Mouse (Mus musculus) bone marrow macrophage, adult 2 months (primary cell): ENCODE results near the gene Mprip. TPM values are rescaled to one million over a fixed set of nuclear protein-coding genes. Genes with fewer than 3 reads are reported as not detected.

Source experiments
- H3K27ac ChIP-seq: 2 replicates; pipeline ENCODE4 v1.5.1; 2012; ENCODE audit warnings: low read depth, low read length; ENCODE audit not compliant: insufficient read depth
- H3K4me1 ChIP-seq: 2 replicates; pipeline ENCODE4 v1.6.1; 2012; ENCODE audit warnings: low read length; ENCODE audit not compliant: control insufficient read depth, insufficient read depth
- H3K4me3 ChIP-seq: 2 replicates; pipeline ENCODE4 v1.5.1; 2012; ENCODE audit warnings: mild to moderate bottlenecking, low read length, moderate library complexity; ENCODE audit not compliant: insufficient read depth
- CTCF ChIP-seq: IDR thresholded peaks from 2 replicates; pipeline ENCODE4 v1.5.1; 2012; ENCODE audit warnings: low read depth, mild to moderate bottlenecking, low read length, moderate library complexity
- POLR2A ChIP-seq: IDR thresholded peaks from 2 replicates; pipeline ENCODE4 v1.6.1; 2012; ENCODE audit warnings: mild to moderate bottlenecking, low read depth, low read length, borderline replicate concordance
- polyA plus RNA-seq: library from polyadenylated mRNA; stranded (reverse); fragments of >200 nt; gene quantifications from 2 replicates; pipeline ENCODE4 v1.2.4, GENCODE M21; 2012; ENCODE audit not compliant: missing spikeins, insufficient read depth, insufficient read length

Mprip gene
- polyA plus RNA-seq, 1 experiment = 55.9 TPM

- H3K4me3 ChIP-seq = no peak overlapping the region
- TF ChIP-seq POLR2A (no peak), CTCF (no peak)
- H3K27ac ChIP-seq = no peak overlapping the region
- H3K4me1 ChIP-seq = 0 out of 2 replicates have a peak, but pooled peaks cover 6% of the 10 kb centered on the region
Measured at GRCm38 (mm10) chr11:59756351-59756750, 95.2 kb downstream of the Mprip start.

- Histone ChIP-seq H3K4me1 (0 out of 2 replicates have a peak, but pooled peaks cover 6% of the 10 kb centered on the region), H3K4me3 (no peak overlapping the region), H3K27ac (no peak overlapping the region)
- no peak for TF ChIP-seq POLR2A
- no peak for TF ChIP-seq CTCF
Measured at GRCm38 (mm10) chr11:59758191-59758985, 97.3 kb downstream of the Mprip start.

GRCm38 (mm10) chr11:59759178-59759577 lies 98.1 kb downstream of the Mprip start:
- no peak overlapping the region for H3K27ac ChIP-seq
- H3K4me1 ChIP-seq = 0 out of 2 replicates have a peak, but pooled peaks cover 6% of the 10 kb centered on the region
- TF ChIP-seq POLR2A (no peak), CTCF (no peak)
- no peak overlapping the region for H3K4me3 ChIP-seq

- H3K4me1 ChIP-seq = 0 out of 2 replicates have a peak, but pooled peaks cover 6% of the 10 kb centered on the region
- no peak overlapping the region for H3K27ac ChIP-seq
- TF ChIP-seq CTCF (no peak), POLR2A (no peak)
- H3K4me3 ChIP-seq = no peak overlapping the region
Measured at GRCm38 (mm10) chr11:59759626-59760025, 98.5 kb downstream of the Mprip start.

GRCm38 (mm10) chr11:59760796-59761195 lies 99.7 kb downstream of the Mprip start:
- TF ChIP-seq CTCF (no peak), POLR2A (no peak)
- H3K4me1 ChIP-seq = 0 out of 2 replicates have a peak, but pooled peaks cover 6% of the 10 kb centered on the region

GRCm38 (mm10) chr11:59769307-59769706 lies 108.2 kb downstream of the Mprip start:
- H3K4me1 ChIP-seq = peaks cover 3% of the 10 kb centered on the region
- no peak overlapping the region for H3K4me3 ChIP-seq
- no peak for TF ChIP-seq CTCF
- TF ChIP-seq POLR2A = no peak
- no peak overlapping the region for H3K27ac ChIP-seq

More at GRCm38 (mm10) chr11:59760796-59761195, 99.7 kb downstream of the Mprip start:
- Histone ChIP-seq H3K27ac (no peak overlapping the region), H3K4me3 (no peak overlapping the region)

- Histone ChIP-seq H3K4me1 (peaks cover 6% of the 10 kb centered on the region), H3K4me3 (no peak overlapping the region), H3K27ac (no peak overlapping the region)
- TF ChIP-seq CTCF (no peak), POLR2A (no peak)
Measured at GRCm38 (mm10) chr11:59769738-59770137, 108.6 kb downstream of the Mprip start.

GRCm38 (mm10) chr11:59770753-59771152 lies 109.6 kb downstream of the Mprip start:
- Histone ChIP-seq H3K27ac (no peak overlapping the region), H3K4me3 (no peak overlapping the region), H3K4me1 (peaks cover 6% of the 10 kb centered on the region)
- TF ChIP-seq POLR2A = no peak
- no peak for TF ChIP-seq CTCF

- Histone ChIP-seq H3K27ac (no peak overlapping the region), H3K4me3 (no peak overlapping the region), H3K4me1 (peaks cover 6% of the 10 kb centered on the region)
- TF ChIP-seq CTCF = no peak
- no peak for TF ChIP-seq POLR2A
Measured at GRCm38 (mm10) chr11:59772291-59772690, 111.2 kb downstream of the Mprip start.

GRCm38 (mm10) chr11:59772902-59773301 lies 111.8 kb downstream of the Mprip start:
- TF ChIP-seq CTCF (no peak), POLR2A (no peak)
- Histone ChIP-seq H3K27ac (no peak overlapping the region), H3K4me3 (no peak overlapping the region), H3K4me1 (peaks cover 6% of the 10 kb centered on the region)
